Mouse (Mus musculus) stomach, postnatal 0 days (tissue): ENCODE measurements at regions not wholly inside any gene's neighbourhood (a gene's known extent, or its start where the extent isn't known, plus 50 kb on each side); places are given as distances from the start of the nearest gene placed in this dataset.

ENCODE experiments used
- ATAC-seq: fragments of 200-750 bp; cut with Nextera tagmentation; 2 replicates; pipeline ENCODE4 v1.8.0; 2017; ENCODE audit not compliant: low FRiP score, low TSS enrichment
- DNase-seq: peaks from one replicate; pipeline ENCODE4 v3.0.0-alpha.2; 2016; ENCODE audit warnings: low spot score
- H3K27ac ChIP-seq: fragments of 300-500 bp; sonication (generic); replicated peaks from 2 replicates; pipeline ENCODE4 v1.5.1; 2014; ENCODE audit warnings: mild to moderate bottlenecking, control low read depth
- H3K27me3 ChIP-seq: fragments of 300-500 bp; sonication (generic); 2 replicates; pipeline ENCODE4 v1.6.1; 2014; ENCODE audit warnings: low read length; ENCODE audit not compliant: control insufficient read depth, insufficient read depth
- H3K36me3 ChIP-seq: fragments of 300-500 bp; sonication (generic); 2 replicates; pipeline ENCODE4 v1.6.1; 2014; ENCODE audit warnings: low read length, mixed read lengths; ENCODE audit not compliant: control insufficient read depth, insufficient read depth
- H3K4me1 ChIP-seq: fragments of 300-500 bp; sonication (generic); replicated peaks from 2 replicates; pipeline ENCODE4 v1.6.1; 2014; ENCODE audit warnings: antibody characterized with exemption; ENCODE audit not compliant: control insufficient read depth, insufficient read depth
- H3K4me2 ChIP-seq: fragments of 300-500 bp; sonication (generic); replicated peaks from 2 replicates; pipeline ENCODE4 v1.6.1; 2014; ENCODE audit warnings: low read depth, mild to moderate bottlenecking, control low read depth, moderate library complexity
- H3K4me3 ChIP-seq: fragments of 300-500 bp; sonication (generic); 2 replicates; pipeline ENCODE4 v1.5.1; 2014; ENCODE audit warnings: low read depth, low read length, control low read depth
- H3K9ac ChIP-seq: fragments of 300-500 bp; sonication (generic); 2 replicates; pipeline ENCODE4 v1.6.1; 2014; ENCODE audit warnings: mild to moderate bottlenecking, low read length, control low read depth, mixed read lengths
- H3K9me3 ChIP-seq: fragments of 300-500 bp; sonication (generic); 2 replicates; pipeline ENCODE4 v1.6.1; 2016; ENCODE audit warnings: low read length; ENCODE audit not compliant: control insufficient read depth
- CTCF ChIP-seq: IDR thresholded peaks from 2 replicates; pipeline ENCODE4 v1.5.1; 2016; ENCODE audit warnings: antibody characterized with exemption, low read depth, mild to moderate bottlenecking, moderate library complexity
- EP300 ChIP-seq: optimal IDR thresholded peaks from 2 replicates; pipeline ENCODE3; 2016; ENCODE audit warnings: antibody characterized with exemption
- WGBS: fragments of 180-500 bp; shearing (Covaris S2); extraction: QIAGEN DNeasy Blood & Tissue Kit; methylation state at CpG from one replicate; pipeline ENCODE4 v1.1.7; 2014; 5-methylcytosine and 5-hydroxymethylcytosine counted together

DNA sequence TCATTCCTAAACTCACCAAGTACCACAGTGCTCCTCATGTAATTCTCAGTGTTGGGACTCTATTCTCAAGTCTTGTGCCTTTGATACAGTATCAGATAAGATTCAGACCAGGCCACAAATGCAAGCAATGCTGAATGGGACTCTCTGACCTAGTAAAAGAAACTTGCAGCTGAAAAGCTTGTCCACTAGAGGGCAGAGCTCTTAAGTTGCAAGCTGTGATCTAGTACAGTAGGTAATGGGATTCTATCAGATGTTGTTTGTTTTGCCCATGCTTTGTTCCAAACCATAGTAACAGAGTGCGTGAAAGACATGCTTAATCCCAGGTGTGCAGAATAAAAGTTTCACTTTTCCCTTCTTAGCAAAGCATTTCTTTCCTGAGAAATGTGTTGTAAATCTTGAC, 383.2 kb upstream of the Chrm2 start:
- Histone ChIP-seq H3K4me1 (no peaks in the 10 kb centered on the region), H3K4me2 (no peak overlapping the region), H3K4me3 (no peak overlapping the region), H3K27me3 (no peaks in the 10 kb centered on the region), H3K27ac (no peak overlapping the region), H3K9me3 (no peaks in the 10 kb centered on the region), H3K36me3 (no peaks in the 10 kb centered on the region), H3K9ac (no peak overlapping the region)
- peak; percentile 14 for DNase-seq
- whole genome bisulfite sequencing = 58% methylated on average over 1 of the region's 1 CpGs
- no peak for ATAC-seq
- TF ChIP-seq CTCF (peak; percentile 79), EP300 (no peak)

DNA sequence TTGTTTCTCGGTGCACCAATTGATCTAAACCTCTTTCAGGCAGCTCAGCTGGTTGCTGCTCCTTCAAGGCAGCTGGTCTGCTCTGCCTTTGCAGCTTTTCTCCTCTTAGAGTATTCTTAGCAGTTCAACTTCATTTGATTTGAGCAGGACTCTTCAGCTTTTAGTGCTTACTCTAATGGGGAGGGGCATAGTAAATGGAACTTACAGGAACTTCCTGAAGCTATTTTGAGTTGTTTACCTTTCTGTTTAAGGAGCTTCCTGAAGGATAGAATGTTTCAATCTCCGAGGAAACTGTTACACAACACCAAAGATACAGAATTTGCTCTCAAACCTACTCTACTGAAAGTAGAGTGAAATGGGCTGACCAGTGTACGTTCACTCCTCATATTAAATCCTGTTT, 385.8 kb upstream of the Chrm2 start:
- no peak for DNase-seq

DNA sequence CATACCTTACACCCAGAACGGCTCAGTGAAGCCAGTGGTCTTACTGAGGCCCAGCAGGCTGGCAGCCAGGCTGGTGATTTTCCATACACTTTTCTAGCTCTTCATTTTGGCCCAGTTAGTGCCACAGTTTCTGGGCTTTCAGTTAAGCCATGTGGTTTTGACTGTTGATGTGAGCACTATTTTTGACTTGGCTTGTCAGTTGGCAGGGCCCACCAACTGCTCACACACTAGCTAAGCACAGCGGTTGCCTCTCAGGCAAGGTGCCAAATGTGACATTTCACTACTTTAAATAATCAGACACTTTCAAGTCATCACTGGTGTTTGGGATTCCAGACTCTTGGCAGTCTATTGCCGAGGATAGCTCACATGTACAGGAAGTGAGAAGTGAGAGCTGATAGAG, 399.0 kb upstream of the Chrm2 start:
- WGBS = 47% methylated on average over 3 of the region's 3 CpGs
- DNase-seq = no peak

More for the DNA sequence above, 385.8 kb upstream of the Chrm2 start:
- Histone ChIP-seq H3K27me3 (no peaks in the 10 kb centered on the region), H3K4me1 (no peaks in the 10 kb centered on the region), H3K36me3 (no peaks in the 10 kb centered on the region), H3K4me3 (no peak overlapping the region), H3K4me2 (no peak overlapping the region), H3K9me3 (no peaks in the 10 kb centered on the region), H3K9ac (no peak overlapping the region), H3K27ac (no peak overlapping the region)
- TF ChIP-seq CTCF = no peak
- no peak for TF ChIP-seq EP300
- WGBS = 45% methylated on average over 3 of the region's 3 CpGs
- ATAC-seq = no peak

DNA sequence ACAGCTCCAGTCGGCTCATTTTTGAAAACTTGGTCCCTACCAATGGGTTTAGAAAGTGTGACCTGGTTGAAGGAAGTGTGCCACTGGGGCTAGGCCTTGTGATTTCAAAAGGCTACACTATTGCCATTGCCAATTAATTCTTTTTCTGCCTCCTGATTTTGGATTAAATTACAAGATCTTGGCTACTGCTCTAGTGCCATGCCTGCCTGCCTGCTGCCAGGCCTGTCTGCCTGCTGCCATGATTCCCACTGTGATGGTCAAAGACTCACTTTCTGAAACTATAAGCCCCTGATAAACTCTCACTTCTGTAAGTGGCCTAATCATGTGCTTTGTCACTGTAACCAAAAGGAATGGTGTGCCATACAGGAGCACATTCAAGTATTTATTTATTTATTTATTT, 400.4 kb upstream of the Mtpn start:
- no peak for TF ChIP-seq EP300
- no peak for ATAC-seq

More for the DNA sequence above, 399.0 kb upstream of the Chrm2 start:
- H3K27me3 ChIP-seq = no peaks in the 10 kb centered on the region
- H3K4me1 ChIP-seq = no peaks in the 10 kb centered on the region
- H3K9me3 ChIP-seq = no peaks in the 10 kb centered on the region
- no peak overlapping the region for H3K9ac ChIP-seq
- H3K4me3 ChIP-seq = no peak overlapping the region
- ATAC-seq = no peak
- H3K36me3 ChIP-seq = no peaks in the 10 kb centered on the region
- TF ChIP-seq EP300 (no peak), CTCF (no peak)
- no peak overlapping the region for H3K27ac ChIP-seq
- no peak overlapping the region for H3K4me2 ChIP-seq

DNA sequence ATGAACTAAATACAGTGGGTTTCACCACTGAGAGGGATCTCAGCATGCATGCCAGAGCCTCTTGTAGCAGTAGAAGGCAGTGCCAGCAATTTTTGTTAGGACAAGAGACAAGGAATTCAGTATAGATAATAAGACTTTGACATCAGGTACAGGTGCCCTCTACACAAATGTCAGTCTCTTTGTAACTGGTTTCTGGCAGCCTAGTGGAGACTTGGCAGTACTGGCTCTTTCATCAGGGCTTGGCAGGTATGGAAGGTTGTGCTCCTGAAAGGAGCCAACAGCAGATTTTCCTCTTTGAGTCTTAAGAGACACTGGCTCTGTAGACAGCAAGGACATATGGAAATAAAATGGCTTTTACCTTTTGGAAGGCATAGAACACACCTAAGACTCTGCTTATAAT, 384.5 kb upstream of the Mtpn start:
- no peak overlapping the region for H3K4me2 ChIP-seq
- no peaks in the 10 kb centered on the region for H3K9me3 ChIP-seq
- H3K36me3 ChIP-seq = no peaks in the 10 kb centered on the region
- no peak overlapping the region for H3K9ac ChIP-seq
- no peaks in the 10 kb centered on the region for H3K4me1 ChIP-seq
- DNase-seq = no peak
- no peak for ATAC-seq
- H3K27ac ChIP-seq = no peak overlapping the region
- no peak overlapping the region for H3K4me3 ChIP-seq
- H3K27me3 ChIP-seq = no peaks in the 10 kb centered on the region
- TF ChIP-seq EP300 (no peak), CTCF (no peak)

More for the DNA sequence above, 400.4 kb upstream of the Mtpn start:
- Histone ChIP-seq H3K9ac (no peak overlapping the region), H3K4me2 (no peak overlapping the region), H3K9me3 (no peaks in the 10 kb centered on the region), H3K27me3 (no peaks in the 10 kb centered on the region), H3K36me3 (no peaks in the 10 kb centered on the region), H3K4me3 (no peak overlapping the region), H3K27ac (no peak overlapping the region), H3K4me1 (no peaks in the 10 kb centered on the region)
- DNase-seq = no peak
- 91% methylated on average over 1 of the region's 1 CpGs for WGBS

DNA sequence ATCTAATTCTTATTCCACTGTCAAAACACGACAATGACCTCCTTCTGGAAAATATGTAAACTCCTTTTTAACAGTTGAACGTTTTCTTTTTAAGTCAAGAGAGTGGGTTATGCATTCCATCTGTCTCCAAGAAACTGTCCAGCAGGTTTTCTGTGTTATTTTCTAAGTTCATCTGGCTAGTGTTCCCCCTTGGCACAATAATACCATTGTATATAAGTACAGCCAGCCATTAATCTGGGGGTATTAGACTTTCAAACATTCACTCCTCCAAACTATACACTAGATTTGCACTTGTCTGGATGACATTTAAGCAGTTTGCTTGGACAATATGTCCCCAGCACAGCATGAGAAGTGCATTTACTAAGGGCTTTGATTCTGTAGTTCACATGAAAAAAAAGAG, 358.3 kb upstream of the Mtpn start:
- Histone ChIP-seq H3K27me3 (no peaks in the 10 kb centered on the region), H3K4me3 (no peak overlapping the region), H3K9me3 (no peaks in the 10 kb centered on the region), H3K4me2 (no peak overlapping the region), H3K9ac (no peak overlapping the region), H3K36me3 (no peaks in the 10 kb centered on the region), H3K27ac (no peak overlapping the region), H3K4me1 (no peaks in the 10 kb centered on the region)
- no peak for TF ChIP-seq CTCF
- TF ChIP-seq EP300 = peak; percentile 80
- WGBS = 14% methylated on average over 2 of the region's 2 CpGs
- ATAC-seq (peak; percentile 67; the same call in 1 of the 2 replicates), DNase-seq (no peak)
